Mouse (Mus musculus): ENCODE measurements around the gene Kbtbd6. TPM values are rescaled to one million over a fixed set of nuclear protein-coding genes. Genes with fewer than 3 reads are reported as not detected.
"Not testable (repeated sequence)": the region's sequence is repeated elsewhere in the genome, so short reads cannot be mapped to it uniquely, and the experiment has no call there.

Kbtbd6 gene
- total RNA-seq, 2 experiments from 2014 or later = 0.72 to 1.2 TPM

GRCm38 (mm10) chr14:79444601-79445000 lies 7.0 kb upstream of the Kbtbd6 start:
- Histone ChIP-seq H3K4me3 (no peak overlapping the region), H3K27ac (no peak overlapping the region)
- intact Hi-C loops (cut with DNase I) = loop anchor here (2.0 kb wide), 1 partner anchor 14 kb away; no protein-coding TSS in a partner anchor

DNA sequence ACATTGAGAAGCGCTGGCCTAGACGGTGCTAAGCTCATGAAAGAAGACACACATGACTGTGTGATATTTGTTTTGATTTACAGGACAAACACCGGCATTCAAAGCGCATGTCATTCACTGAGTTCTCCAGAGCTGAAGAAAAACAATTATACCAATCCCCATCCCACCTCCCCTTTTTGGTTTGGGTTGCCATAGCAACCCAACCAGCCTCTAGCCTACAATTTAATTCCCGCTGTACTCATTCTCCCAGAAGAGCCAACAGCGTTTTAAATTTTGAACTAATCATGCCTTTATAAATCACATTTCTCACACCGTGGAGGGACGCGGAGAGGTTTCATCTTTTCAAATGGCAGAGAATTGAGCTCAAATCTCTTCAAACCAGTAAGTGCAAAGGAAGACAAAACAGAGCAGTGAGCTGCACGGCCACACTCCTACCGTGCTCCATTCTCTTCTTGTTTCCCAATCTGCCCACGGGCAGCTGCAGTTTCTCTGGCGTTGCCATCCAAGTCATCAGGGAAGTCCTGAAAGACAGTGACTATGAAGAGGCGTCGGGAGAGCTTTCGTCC lies 6.5 kb upstream of the Kbtbd6 start:
- intact Hi-C loops (cut with DNase I) = loop anchor here (2.0 kb wide), 1 partner anchor 14 kb away; no protein-coding TSS in a partner anchor
- Histone ChIP-seq H3K27ac (peak overlapping the region; percentile 24; the same call in 1 of the 2 replicates), H3K4me3 (peak overlapping the region; percentile 31)
- no peak for TF ChIP-seq CTCF (IDR thresholded peaks at IDR 0.05)
- peak; percentile 26 to 28 for DNase-seq (ENCODE audit: extremely low spot score in 1 of 2, low spot score in 2 of 2)

More at GRCm38 (mm10) chr14:79444601-79445000, 7.0 kb upstream of the Kbtbd6 start:
- no peak for TF ChIP-seq CTCF (IDR thresholded peaks at IDR 0.05)
- DNase-seq (ENCODE audit: extremely low spot score in 1 of 2, low spot score in 2 of 2) = no peak

- H3K27ac ChIP-seq; intact Hi-C loops (cut with DNase I); H3K4me3 ChIP-seq; DNase-seq (ENCODE audit: extremely low spot score in 1 of 2, low spot score in 2 of 2): not testable (repeated sequence)
These were observed 928 bp downstream of the Kbtbd6 start for GRCm38 (mm10) chr14:79452591-79452934.

DNA sequence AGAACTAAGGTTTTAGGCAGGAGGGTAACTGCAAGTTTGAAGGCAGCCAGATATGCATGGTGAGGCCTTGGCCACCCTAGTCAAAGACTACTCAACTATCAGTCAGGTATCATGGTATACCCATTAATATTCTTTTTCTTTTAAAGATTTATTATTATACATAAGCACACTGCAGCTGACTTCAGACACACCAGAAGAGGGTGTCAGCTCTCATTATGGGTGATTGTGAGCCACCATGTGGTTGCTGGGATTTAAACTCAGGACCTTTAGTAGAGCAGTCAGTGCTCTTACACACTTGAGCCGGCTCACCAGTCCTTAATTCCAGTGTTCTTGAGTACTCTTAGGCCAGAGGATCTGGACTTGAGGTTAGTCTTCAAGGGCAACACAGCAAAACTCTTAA lies 8.8 kb downstream of the Kbtbd6 start:
- TF ChIP-seq CTCF (IDR thresholded peaks at IDR 0.05) = no peak
- intact Hi-C loops (cut with DNase I) = no loop called here
- DNase-seq (ENCODE audit: extremely low spot score in 1 of 2, low spot score in 2 of 2) = no peak
- Histone ChIP-seq H3K4me3 (no peak overlapping the region), H3K27ac (no peak overlapping the region)

DNA sequence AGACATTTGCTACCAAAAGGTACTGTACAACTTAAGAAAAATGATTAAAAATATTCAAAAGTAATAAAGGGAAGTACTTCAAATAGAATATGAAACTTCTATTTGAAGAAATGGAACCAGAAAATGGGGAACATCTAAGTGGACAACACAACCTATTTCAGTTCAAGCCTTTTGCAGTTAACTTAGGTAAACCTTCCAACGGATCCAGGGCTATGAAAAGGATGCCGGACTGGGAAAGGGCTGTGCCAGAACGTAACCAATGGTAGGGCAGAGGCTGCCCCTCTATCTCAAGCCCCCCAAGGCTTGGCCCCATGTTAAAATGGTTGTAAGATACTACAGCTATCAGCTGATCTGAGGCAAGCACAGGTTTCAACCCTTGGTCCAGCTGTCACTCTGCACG lies 9.4 kb downstream of the Kbtbd6 start:
- no peak for TF ChIP-seq CTCF (IDR thresholded peaks at IDR 0.05)
- no peak overlapping the region for H3K27ac ChIP-seq
- no peak overlapping the region for H3K4me3 ChIP-seq
- intact Hi-C loops (cut with DNase I) = no loop called here
- no peak for DNase-seq (ENCODE audit: extremely low spot score in 1 of 2, low spot score in 2 of 2)

- TF ChIP-seq CTCF (IDR thresholded peaks at IDR 0.05) = peak; percentile 25
- H3K27ac ChIP-seq = no peak overlapping the region
- DNase-seq (ENCODE audit: extremely low spot score in 1 of 2, low spot score in 2 of 2) = no peak
- H3K4me3 ChIP-seq = no peak overlapping the region
- intact Hi-C loops (cut with DNase I) = loop anchor here (2.0 to 5.0 kb wide), 3 partner anchors 45 to 343 kb away; no protein-coding TSS in a partner anchor
These were observed 14.0 kb downstream of the Kbtbd6 start for GRCm38 (mm10) chr14:79465623-79466022.

- H3K4me3 ChIP-seq = no peak overlapping the region
- peak; percentile 90 for TF ChIP-seq CTCF (IDR thresholded peaks at IDR 0.05)
- intact Hi-C loops (cut with DNase I) = loop anchor here (2.0 to 5.0 kb wide), 2 partner anchors 73 to 345 kb away; no protein-coding TSS in a partner anchor
- peak; percentile 52 to 64 for DNase-seq (ENCODE audit: extremely low spot score in 1 of 2, low spot score in 2 of 2)
- H3K27ac ChIP-seq = no peak overlapping the region
These were observed 16.0 kb downstream of the Kbtbd6 start for GRCm38 (mm10) chr14:79467621-79468020.

DNA sequence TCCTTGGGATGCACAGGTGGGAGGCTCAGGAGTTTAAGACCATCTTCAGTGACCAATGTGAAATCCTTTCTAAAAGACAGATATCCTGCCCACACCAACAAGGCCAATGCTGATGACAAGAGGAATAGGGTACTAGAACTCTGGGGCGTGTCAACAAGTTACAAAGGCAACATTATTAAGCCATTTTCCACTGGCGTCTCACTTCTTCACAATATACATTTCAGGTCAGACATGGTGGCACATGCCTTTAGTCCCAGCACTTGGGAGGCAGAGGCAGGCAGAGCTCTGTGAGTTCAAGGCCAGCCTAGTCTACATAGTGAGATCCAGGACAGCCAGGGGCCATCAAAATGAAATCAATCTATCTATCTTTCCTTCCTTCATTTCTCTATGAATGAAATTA lies 21.7 kb downstream of the Kbtbd6 start:
- intact Hi-C loops (cut with DNase I) = no loop called here
- DNase-seq (ENCODE audit: extremely low spot score in 1 of 2, low spot score in 2 of 2) = no peak
- Histone ChIP-seq H3K4me3 (no peak overlapping the region), H3K27ac (no peak overlapping the region)
- TF ChIP-seq CTCF (IDR thresholded peaks at IDR 0.05) = no peak

DNA sequence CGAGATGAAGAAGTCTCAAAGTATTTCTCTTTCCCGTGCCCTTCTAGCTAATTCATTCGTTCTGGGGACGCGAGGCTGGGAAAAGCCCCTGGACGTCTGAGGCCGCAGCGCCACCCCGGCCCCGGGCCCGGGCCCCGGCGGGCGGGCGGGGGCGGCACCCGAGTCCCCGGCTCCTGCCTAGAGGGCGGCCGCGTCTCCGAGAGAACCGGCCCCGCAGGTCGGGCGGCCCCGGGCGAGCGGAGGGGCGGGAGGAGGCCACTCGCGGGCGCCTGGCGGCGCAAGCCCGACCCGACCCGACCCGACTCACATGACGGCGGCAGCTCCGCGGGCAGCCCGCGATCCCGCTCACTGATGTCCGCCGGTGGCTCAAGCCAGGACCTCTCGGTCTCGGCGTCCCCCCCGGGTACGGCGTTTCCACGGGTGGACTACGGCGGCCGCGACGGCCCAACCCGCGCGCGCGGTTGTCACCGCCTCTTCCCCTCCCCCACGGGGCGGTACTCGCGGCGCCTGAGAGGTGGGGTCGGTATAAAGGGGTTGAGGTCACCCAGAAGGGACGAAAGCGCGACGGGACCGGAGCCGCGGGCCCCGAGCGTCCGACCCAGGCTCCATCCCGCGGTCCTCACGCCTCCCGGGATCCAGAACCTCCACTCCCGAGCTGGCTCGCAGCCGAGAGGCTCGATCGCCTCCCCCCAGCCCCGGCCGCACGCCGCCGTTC lies 29.1 kb downstream of the Kbtbd6 start, which contains the start of gene Elf1:
Gene Elf1, plus strand, starts transcription at position 571 of the 715 bp plus-strand sequence.
- DNase-seq (ENCODE audit: extremely low spot score in 1 of 2, low spot score in 2 of 2) = peak; percentile 96 to 99
- TF ChIP-seq CTCF (IDR thresholded peaks at IDR 0.05) = no peak
- H3K4me3 ChIP-seq = peak within 1 kb of the TSS; percentile 93
- peak within 1 kb of the TSS; percentile 100 for H3K27ac ChIP-seq
- intact Hi-C loops (cut with DNase I) = loop anchor here (2.0 to 10.0 kb wide), 2 partner anchors 82 to 734 kb away; no protein-coding TSS in a partner anchor

DNA sequence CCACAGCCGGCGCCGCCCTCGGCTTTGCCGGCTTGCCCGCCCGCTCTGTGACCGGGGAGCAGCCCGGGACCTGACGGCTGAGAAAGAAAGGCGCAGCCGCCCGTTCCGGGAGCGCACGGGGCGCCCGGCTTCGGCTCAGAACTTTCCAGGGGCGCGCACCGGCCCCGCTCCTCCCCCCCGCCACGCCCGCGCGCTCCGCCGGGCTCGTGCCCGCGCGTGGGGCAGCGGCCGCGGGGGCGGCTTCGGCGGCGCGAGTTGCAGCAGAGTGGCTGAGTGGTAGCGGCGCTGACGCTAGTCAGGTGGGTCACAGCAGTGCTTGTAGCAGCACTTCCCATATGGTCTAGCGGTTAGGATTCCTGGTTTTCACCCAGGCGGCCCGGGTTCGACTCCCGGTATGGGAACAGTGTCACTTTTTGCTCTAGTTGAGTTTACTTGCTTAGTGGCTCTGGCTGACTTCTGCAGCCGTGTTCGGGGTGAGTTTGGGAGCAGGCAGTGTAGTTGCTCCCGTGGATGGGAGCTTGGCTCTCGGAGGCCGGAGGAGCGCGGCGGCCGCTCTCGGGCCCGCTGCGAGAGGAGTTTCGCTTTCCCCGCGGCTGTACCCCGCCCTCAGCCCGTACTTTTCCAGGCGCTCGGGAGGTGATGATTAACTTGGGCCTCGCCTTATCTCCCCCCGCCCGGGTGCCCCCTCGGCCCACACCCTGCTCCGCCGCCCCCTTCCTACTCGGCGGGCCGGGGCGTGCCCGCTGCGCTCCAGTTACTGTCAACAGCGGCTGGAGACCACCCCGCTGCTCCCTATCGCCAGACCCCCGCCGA lies 29.9 kb downstream of the Kbtbd6 start, which contains the start of gene Wbp4:
Gene Wbp4, minus strand, starts transcription at position 182 of the 813 bp plus-strand sequence.
- intact Hi-C loops (cut with DNase I) = loop anchor here (1.0 to 10.0 kb wide), 3 partner anchors 81 to 733 kb away; partner anchors contain the start of gene Sugt1
- H3K27ac ChIP-seq = peak within 1 kb of the TSS; percentile 100
- peak within 1 kb of the TSS; percentile 93 for H3K4me3 ChIP-seq
- DNase-seq (ENCODE audit: extremely low spot score in 1 of 2, low spot score in 2 of 2) = peak; percentile 96 to 99
- no peak for TF ChIP-seq CTCF (IDR thresholded peaks at IDR 0.05)

GRCm38 (mm10) chr14:79482251-79482661 lies 30.6 kb downstream of the Kbtbd6 start:
- peak; percentile 19 to 35 for DNase-seq (ENCODE audit: extremely low spot score in 1 of 2, low spot score in 2 of 2)
- intact Hi-C loops (cut with DNase I) = loop anchor here (1.0 to 10.0 kb wide), 2 partner anchors 105 to 733 kb away; partner anchors contain the start of gene Sugt1
- peak overlapping the region; percentile 93 for H3K4me3 ChIP-seq
- H3K27ac ChIP-seq = peak overlapping the region; percentile 95
- no peak for TF ChIP-seq CTCF (IDR thresholded peaks at IDR 0.05)
